Mouse (Mus musculus) CD4-positive, CD25-positive, alpha-beta regulatory T cell, adult 4 months (primary cell): Measurements from ENCODE around the gene Parpbp. TPM values are rescaled to one million over a fixed set of nuclear protein-coding genes. Genes with fewer than 3 reads are reported as not detected.

Experiments
- ATAC-seq: one replicate; pipeline ENCODE4 v1.8.0; 2017
- polyA plus RNA-seq, 2 experiments: library from polyadenylated mRNA; unstranded; fragments of 100-300 nt; shearing (Covaris generic); gene quantifications; one replicate each; pipeline ENCODE4 v1.2.1; 2017

The Parpbp gene
- 1 to 10 TPM; 1.2 to 2.2 TPM for polyA plus RNA-seq

GRCm38 (mm10) chr10:88146707-88147477 lies at the start of gene Parpbp, which contains the start of gene Nup37:
Gene Parpbp, minus strand, starts transcription at chr10:88146941.
Gene Nup37, plus strand, starts transcription at chr10:88146992.
- peak; percentile 99 for ATAC-seq

- no peak for ATAC-seq
These were observed 20.8 kb upstream of the Parpbp start for GRCm38 (mm10) chr10:88167438-88168077.

DNA sequence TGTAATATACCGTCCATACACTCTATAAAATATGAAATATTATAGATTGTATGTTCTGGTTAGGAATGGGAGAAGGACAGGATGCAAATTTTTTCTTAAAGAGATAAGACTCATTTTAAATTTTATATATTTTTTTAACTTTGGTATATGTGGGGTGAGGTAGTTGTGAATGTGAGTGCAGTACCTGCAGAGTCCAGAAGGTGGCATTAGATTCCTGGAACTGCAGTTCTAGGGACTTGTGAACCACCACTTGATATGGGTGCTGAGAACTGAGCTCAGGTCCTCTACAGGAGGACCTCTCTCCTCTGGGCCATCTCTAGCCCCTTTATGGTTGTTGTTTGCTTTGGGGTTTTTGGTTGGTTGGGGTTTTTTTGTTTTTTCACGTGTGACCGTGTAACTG lies 19.4 kb upstream of the Parpbp start:
- ATAC-seq = peak; percentile 43

GRCm38 (mm10) chr10:88162676-88163075 lies 15.9 kb upstream of the Parpbp start:
- no peak for ATAC-seq

DNA sequence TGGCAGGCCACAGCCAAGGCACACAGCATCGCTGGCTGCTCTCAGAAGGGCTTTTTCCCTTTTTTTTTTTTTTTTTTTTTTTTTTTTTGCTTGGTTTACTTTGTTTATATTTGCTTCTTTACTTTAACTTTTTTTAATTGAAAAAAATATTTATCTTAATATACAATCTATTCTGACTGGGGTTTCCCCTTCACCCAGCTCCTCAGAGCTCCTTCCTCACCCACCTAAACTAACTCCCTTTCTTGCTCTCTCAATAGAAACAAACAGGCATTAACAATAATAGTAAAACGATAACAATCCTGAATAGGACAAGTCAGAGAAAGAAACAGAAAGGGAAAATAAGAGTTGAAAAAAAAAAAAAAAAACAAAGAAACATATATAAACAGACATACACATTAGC lies 15.4 kb upstream of the Parpbp start:
- peak; percentile 66 for ATAC-seq

- no peak for ATAC-seq
These were observed 4.9 kb upstream of the Parpbp start for GRCm38 (mm10) chr10:88151658-88152057.

DNA sequence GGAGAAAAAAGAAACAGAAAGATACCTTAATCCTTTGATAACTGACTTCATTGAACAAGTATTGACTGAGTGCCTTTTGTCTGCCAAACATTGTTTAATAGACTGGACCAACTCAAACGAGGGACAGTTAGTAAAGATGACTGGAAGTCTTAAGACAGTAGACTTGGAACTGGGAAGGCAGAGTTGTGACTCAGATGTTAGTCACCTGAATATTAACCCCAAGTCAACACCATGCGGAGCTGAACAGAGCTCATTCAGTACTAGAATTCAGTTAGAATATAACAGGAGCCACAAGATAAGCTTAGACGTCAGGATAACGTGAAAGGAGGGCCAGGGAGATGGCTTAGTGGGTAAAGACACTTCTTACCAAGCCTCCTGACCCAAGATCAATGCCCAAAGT lies 3.6 kb upstream of the Parpbp start:
- no peak for ATAC-seq

GRCm38 (mm10) chr10:88146187-88146586 lies 554 bp downstream of the Parpbp start:
- ATAC-seq = no peak

- ATAC-seq = no peak
These were observed 11.1 kb downstream of the Parpbp start for GRCm38 (mm10) chr10:88135630-88136029.

DNA sequence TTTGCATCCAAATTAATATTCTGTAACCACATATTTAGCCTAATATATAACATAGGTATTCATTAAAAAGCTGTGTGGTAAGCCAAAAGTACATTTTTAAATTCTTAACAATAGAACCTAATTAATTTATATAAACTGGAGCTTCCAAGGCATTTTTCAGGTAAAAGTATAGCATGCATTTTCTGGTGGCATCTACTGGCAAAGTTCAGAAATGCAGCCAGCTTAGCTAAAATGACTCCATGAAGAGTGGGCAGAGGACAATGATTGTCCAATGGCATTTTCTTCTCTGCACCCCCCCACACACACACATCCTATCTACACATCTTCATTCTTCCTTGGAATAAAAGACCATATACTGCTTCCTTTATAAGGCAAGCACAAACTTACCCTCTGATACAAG lies 27.0 kb downstream of the Parpbp start:
- ATAC-seq = no peak

DNA sequence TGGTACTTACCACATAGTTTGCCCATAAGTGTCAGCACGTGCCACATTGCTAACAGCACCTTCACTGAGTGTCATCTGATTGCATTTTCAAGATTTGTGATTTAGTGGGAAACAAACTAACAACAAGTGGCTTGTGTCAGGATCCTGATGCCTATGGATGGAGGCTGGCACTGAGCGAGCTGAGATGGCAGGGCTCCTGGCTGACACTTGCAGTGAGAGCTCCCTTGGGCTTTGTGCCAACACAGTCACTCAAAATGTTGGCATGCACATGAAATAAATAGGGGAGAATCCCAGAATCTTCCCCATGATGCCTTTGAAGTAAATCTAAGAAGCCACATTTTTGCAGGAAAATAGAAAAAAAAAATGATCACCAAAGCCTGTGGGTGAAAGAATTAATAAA lies 33.5 kb downstream of the Parpbp start:
- ATAC-seq = no peak

- no peak for ATAC-seq
These were observed 40.6 kb downstream of the Parpbp start for GRCm38 (mm10) chr10:88106169-88106568.

GRCm38 (mm10) chr10:88090772-88091171 lies 56.0 kb downstream of the Parpbp start, which contains the start of gene Pmch:
Gene Pmch, plus strand, starts transcription at chr10:88091072.
- no peak for ATAC-seq

- no peak for ATAC-seq
These were observed 79.4 kb downstream of the Parpbp start for GRCm38 (mm10) chr10:88067377-88067776.

DNA sequence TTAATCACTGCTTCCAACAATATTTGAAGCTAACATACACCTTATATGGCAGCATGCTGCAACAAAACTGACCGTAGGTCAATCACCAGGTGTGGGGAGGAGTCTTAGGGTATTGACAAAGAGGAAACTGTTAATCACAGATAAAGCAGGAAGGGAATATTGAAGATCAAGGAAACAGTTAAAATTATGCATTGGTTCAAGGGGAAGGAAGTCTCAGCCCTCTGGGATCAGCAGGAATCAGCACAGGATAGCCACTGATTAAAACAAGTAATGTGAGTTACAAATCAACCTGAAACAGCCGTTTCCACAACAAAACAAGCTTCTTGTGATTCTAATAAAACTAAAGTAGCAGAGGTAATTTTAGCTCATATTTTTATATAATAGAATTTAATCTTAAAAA lies 81.9 kb downstream of the Parpbp start:
- ATAC-seq = no peak

GRCm38 (mm10) chr10:88063436-88063835 lies 83.3 kb downstream of the Parpbp start:
- no peak for ATAC-seq

- no peak for ATAC-seq
These were observed 89.6 kb downstream of the Parpbp start for GRCm38 (mm10) chr10:88056950-88057649.

DNA sequence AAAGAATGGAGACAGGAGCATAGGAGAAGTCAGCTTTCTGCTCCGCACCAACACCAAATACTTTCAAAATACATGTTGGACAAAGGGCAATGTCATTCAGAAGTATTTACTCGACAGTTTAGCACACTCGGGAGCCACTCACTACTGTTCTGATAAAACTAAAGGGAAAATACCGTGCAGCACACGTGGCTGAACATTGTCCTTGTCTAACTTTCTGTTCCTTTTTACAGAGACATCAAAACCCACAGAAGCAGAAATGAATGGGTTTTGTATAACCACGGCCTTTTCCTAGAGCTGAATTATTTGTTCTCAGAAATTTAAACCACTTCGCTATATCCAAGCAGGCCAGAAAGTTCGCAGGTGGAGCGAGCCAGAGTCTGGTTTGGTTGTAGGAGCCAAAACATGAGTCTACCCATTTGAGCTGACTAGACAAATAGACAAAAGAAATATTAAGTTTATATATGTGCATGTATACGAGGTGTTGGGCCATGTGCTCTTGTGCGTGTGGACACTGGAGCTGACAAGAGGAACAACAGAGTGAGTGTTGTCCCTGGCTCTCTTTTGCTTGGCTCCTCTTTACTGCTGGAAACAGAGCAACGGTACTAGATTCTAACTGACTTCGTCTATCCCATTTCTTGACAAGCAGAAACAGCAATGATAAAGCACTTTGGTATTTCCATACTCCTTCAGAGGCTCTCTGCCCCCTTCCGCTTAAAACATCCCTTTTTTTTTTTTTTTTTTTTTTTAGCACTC lies 92.3 kb downstream of the Parpbp start:
- ATAC-seq = no peak

DNA sequence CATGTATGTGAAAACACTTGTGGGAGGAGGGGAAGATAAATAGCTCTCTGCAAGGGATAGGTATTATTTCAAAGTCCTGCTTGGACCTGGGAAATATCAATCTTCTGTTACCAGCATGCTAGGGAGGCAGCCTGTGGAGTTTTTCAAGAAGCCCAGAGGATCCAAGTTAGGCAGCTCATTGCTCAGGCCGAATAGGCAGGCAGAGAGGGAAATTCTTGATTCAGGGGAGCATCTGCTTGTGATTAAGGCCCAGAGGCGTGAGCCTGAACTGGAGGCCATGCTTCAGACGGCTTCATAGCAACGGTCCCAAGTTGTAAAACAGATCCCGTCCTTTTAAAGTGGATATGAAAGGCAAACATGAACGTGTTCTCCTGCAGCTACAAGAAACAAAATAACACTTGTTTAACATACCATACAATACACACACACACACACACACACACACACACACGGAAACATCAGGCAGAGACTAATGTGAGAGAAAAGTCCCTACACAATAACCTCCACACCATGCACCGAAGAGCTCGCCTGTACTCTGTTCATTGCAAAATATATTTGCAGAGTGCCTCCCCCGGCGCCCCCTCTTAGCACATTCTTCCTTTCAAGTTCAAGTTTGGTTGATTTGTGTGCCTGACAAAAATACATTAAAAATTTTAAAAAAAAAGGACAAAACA lies 100.5 kb downstream of the Parpbp start:
- no peak for ATAC-seq

DNA sequence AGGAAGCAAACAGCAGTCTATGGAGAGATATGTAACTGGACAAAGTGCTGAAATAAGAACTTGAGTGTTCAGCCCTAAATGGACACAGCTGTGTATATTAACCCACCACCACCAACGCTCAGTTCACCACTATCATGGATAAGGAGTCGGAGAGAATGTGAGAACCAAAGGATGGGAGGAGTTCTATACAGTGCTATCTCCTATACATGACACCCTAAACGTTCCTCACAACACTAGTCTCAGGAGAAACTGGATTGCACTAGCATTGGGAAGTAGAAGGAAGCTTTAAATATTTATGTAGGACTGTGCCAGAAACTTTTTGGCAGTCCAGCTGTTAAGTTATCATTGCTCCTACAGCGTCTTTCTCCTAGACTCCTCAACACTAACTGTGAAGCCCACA lies 102.4 kb downstream of the Parpbp start:
- no peak for ATAC-seq
